Mouse (Mus musculus): Measurements from ENCODE around the gene Gm5737. TPM values are rescaled to one million over a fixed set of nuclear protein-coding genes. Genes with fewer than 3 reads are reported as not detected.

The Gm5737 gene
- polyA plus RNA-seq (2014; fragmentation: Illumina TruSeq; extraction: RNeasy Lipid Tissue Mini Kit (QIAGEN cat#74804); ENCODE audit: low read depth, low replicate concordance) = not detected

DNA sequence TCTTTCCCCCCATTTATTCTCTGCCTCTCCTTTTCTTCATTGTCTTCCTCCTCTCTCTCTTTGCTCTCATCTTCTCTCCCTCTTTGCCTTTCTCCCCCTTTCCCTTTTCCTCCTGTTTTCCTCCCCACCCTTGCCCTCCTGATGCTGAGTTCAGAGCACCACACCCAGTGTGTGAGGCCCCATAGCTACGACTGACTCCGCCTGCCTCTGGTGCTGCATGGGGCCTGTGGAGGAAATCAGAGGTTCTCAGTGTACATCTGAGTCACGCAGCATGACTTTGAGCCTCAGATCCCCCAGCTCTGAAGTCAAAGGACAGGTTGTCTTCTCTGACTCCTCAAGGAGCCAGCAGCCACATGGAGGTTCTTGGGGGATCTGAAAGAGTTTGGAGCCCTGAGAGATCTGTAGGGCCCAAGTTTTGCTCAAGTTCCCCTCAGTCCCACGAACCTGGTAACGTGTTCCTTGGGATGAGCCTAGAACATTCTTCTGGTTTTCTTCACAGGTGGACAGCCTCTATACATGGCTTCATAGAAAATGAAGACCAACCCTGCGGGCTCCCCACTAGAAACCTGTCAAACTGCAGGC, at the start of gene Gm5737:
Gm5737 (plus strand) TSS at position 532 of the 582 bp plus-strand sequence.

GRCm38 (mm10) chr7:120842345-120843036, 30.3 kb downstream of the Gm5737 start, which contains the start of gene Eef2k:
Gene Eef2k (plus strand): TSS chr7:120842831.

Other genes with a start within 250 kb of the Gm5737 start
- 1,118 TPM for gene Uqcrc2, start 177.2 kb upstream of the Gm5737 start, polyA plus RNA-seq (2014; fragmentation: Illumina TruSeq; extraction: RNeasy Lipid Tissue Mini Kit (QIAGEN cat#74804); ENCODE audit: low read depth, low replicate concordance)
- gene Pdzd9, start 142.0 kb upstream of the Gm5737 start, polyA plus RNA-seq (2014; fragmentation: Illumina TruSeq; extraction: RNeasy Lipid Tissue Mini Kit (QIAGEN cat#74804); ENCODE audit: low read depth, low replicate concordance) = not detected
- 55.7 TPM for gene Mosmo, start 134.7 kb upstream of the Gm5737 start, polyA plus RNA-seq (2014; fragmentation: Illumina TruSeq; extraction: RNeasy Lipid Tissue Mini Kit (QIAGEN cat#74804); ENCODE audit: low read depth, low replicate concordance)
- gene Vwa3a, start 73.0 kb upstream of the Gm5737 start, polyA plus RNA-seq (2014; fragmentation: Illumina TruSeq; extraction: RNeasy Lipid Tissue Mini Kit (QIAGEN cat#74804); ENCODE audit: low read depth, low replicate concordance) = not detected
- gene Eef2k, start 30.5 kb downstream of the Gm5737 start, polyA plus RNA-seq (2014; fragmentation: Illumina TruSeq; extraction: RNeasy Lipid Tissue Mini Kit (QIAGEN cat#74804); ENCODE audit: low read depth, low replicate concordance) = 0.89 TPM
- gene Polr3e, start 105.4 kb downstream of the Gm5737 start, polyA plus RNA-seq (2014; fragmentation: Illumina TruSeq; extraction: RNeasy Lipid Tissue Mini Kit (QIAGEN cat#74804); ENCODE audit: low read depth, low replicate concordance) = 17.1 TPM
- 55.7 TPM for gene Cdr2, start 169.9 kb downstream of the Gm5737 start, polyA plus RNA-seq (2014; fragmentation: Illumina TruSeq; extraction: RNeasy Lipid Tissue Mini Kit (QIAGEN cat#74804); ENCODE audit: low read depth, low replicate concordance)
- gene Mfsd13b, start 170.1 kb downstream of the Gm5737 start, polyA plus RNA-seq (2014; fragmentation: Illumina TruSeq; extraction: RNeasy Lipid Tissue Mini Kit (QIAGEN cat#74804); ENCODE audit: low read depth, low replicate concordance) = 1.7 TPM
- gene Mettl9, start 222.1 kb downstream of the Gm5737 start, polyA plus RNA-seq (2014; fragmentation: Illumina TruSeq; extraction: RNeasy Lipid Tissue Mini Kit (QIAGEN cat#74804); ENCODE audit: low read depth, low replicate concordance) = 414 TPM

All from kidney, adult 10 weeks (tissue).